Mouse (Mus musculus): ENCODE measurements around the gene Exoc6.

- TF ChIP-seq CTCF (IDR thresholded peaks at IDR 0.05; ENCODE audit: low read depth): no peak
- TF ChIP-seq EP300 (IDR thresholded peaks at IDR 0.05; ENCODE audit: low read depth): no peak
Observed at GRCm38 (mm10) chr19:37673393-37673792, 123.2 kb downstream of the Exoc6 start.
